Mouse (Mus musculus) CD8-positive naive resting alpha-beta T cell, adult 2 months (primary cell): ENCODE measurements around the gene Rabggta.

ENCODE experiments used
- DNase-seq, 2 experiments: peaks; one replicate each; pipeline ENCODE4 v3.0.0; 2022; ENCODE audit warnings: low read depth in 2 of 2, low spot score in 2 of 2

The Rabggta gene

GRCm38 (mm10) chr14:55697226-55697625 is 24.8 kb downstream of the Rabggta start:
- DNase-seq = no peak

GRCm38 (mm10) chr14:55689433-55689832 is 32.6 kb downstream of the Rabggta start:
- no peak for DNase-seq

- DNase-seq = no peak
These were observed 40.0 kb downstream of the Rabggta start for GRCm38 (mm10) chr14:55682118-55682493.

- peak; percentile 93 to 94 for DNase-seq
These were observed 40.6 kb downstream of the Rabggta start, which contains the start of gene Tinf2 for GRCm38 (mm10) chr14:55681160-55682117. Gene Tinf2, minus strand, starts transcription at chr14:55681820.

GRCm38 (mm10) chr14:55677615-55678014 is 44.4 kb downstream of the Rabggta start:
- no peak for DNase-seq

- DNase-seq = no peak
These were observed 49.4 kb downstream of the Rabggta start for GRCm38 (mm10) chr14:55672741-55673060.

GRCm38 (mm10) chr14:55671833-55672740 is 50.0 kb downstream of the Rabggta start, which contains the start of the genes Gmpr2 and Nedd8:
Gene Gmpr2, plus strand, starts transcription at chr14:55671941.
Gene Nedd8, minus strand, starts transcription at chr14:55672124.
- peak; percentile 83 to 85 for DNase-seq

GRCm38 (mm10) chr14:55671486-55671832 is 50.6 kb downstream of the Rabggta start:
- no peak for DNase-seq
